Mouse (Mus musculus) left cerebral cortex, postnatal 14 days (tissue): Measurements from ENCODE around the gene Spag8. TPM values are rescaled to one million over a fixed set of nuclear protein-coding genes. Genes with fewer than 3 reads are reported as not detected.

Experiments
- DNase-seq, 2 experiments: peaks; one replicate each; pipeline ENCODE4 v3.0.0; 2021 to 2022; ENCODE audit warnings: low spot score in 2 of 2, mixed read lengths in 1 of 2
- intact Hi-C: fragments of 180-260 bp; cut with DNase I; formaldehyde crosslinking; loops from one replicate; pipeline ENCODE4 v1.15.1; 2025
- long read RNA-seq, 2 experiments: library from polyadenylated mRNA; stranded (forward); transcript quantifications; one replicate each; pipeline ENCODE4 v2.0.0; 2021
- total RNA-seq, 2 experiments: library from RNA; stranded (reverse); gene quantifications; 2 replicates each; pipeline ENCODE4 v1.2.3; 2021

Spag8 gene
- under 1 TPM; 0.68 to 0.75 TPM for total RNA-seq
- long read RNA-seq, experiment 1, partial matches to known transcripts: 0 of 1 reads
- long read RNA-seq, experiment 1, other reads (novel, unspliced or antisense): 1 of 1 reads
- long read RNA-seq, experiment 2: 0 reads

DNA sequence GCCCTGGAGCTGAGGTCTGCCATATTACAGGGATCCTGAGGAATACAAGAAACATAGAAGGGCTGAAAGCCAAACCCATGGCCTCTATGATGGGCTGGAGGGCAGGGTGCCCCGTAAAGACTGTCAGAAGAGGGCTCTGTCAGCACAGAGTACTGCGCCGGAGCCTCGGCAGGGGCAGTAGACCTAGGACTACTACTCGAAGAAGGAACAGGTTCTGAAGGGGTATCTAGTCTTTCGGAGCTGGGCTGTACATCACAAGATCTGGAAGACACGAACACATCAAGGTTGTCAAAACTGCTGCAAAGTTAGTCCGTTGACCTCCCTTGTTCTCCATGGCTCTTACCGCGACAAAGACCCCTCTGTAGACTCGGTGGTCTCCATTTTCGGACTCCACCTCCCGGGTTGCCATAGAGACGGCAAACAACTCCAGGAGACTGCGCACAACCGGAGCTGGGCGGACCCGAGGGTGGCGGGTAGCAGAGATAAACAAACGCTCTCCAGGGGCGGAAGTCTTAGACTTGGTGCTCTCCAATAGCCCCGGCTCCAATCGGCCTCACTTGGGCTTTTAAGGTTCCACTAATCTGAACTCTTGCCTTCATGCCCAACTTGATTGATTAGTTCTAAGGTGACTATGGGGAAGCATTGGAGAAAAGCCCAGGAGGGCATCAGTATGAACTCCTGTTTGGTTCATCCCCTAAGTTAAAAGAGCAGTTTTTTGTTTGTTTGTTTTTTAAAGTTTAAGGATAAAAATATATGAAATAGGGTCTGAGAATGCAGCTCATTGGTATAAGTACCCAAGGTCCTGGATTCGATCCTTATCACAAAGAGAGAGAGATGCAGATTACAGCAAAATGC lies at the start of gene Spag8:
TSS of gene Spag8 (minus strand) at position 434 of the 855 bp plus-strand sequence.
- intact Hi-C loops: no loop called here
- peak in 1 of 2 experiments; percentile 51 for DNase-seq

- intact Hi-C loops: no loop called here
- DNase-seq: no peak
Measured at GRCm38 (mm10) chr4:43700707-43701106, 47.3 kb upstream of the Spag8 start, which contains the start of gene Olfr70. Olfr70 (minus strand) TSS chr4:43700807.

GRCm38 (mm10) chr4:43696561-43696960 lies 43.2 kb upstream of the Spag8 start:
- intact Hi-C loops: no loop called here
- DNase-seq: no peak

DNA sequence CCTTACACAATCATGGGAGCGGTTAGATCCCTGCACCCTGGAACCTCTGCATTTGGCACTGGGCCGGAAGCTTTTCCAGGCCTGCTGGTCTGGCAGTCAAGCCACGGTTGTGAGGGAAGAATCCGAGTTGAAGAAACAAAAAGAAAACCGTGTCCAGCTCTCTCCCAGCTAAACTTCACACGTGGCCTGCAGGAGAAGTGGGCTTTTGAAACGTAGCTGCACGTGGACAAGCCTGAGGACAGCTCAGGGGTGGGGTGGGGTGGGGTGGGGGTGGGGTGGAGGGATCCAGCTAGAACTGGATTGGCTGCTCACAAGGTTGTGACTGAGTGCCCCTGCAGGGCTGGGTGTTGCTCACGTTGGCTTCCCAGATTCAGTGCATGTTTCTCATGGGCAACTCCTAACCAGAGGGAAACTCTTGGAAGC lies 41.9 kb upstream of the Spag8 start:
- intact Hi-C loops: no loop called here

DNA sequence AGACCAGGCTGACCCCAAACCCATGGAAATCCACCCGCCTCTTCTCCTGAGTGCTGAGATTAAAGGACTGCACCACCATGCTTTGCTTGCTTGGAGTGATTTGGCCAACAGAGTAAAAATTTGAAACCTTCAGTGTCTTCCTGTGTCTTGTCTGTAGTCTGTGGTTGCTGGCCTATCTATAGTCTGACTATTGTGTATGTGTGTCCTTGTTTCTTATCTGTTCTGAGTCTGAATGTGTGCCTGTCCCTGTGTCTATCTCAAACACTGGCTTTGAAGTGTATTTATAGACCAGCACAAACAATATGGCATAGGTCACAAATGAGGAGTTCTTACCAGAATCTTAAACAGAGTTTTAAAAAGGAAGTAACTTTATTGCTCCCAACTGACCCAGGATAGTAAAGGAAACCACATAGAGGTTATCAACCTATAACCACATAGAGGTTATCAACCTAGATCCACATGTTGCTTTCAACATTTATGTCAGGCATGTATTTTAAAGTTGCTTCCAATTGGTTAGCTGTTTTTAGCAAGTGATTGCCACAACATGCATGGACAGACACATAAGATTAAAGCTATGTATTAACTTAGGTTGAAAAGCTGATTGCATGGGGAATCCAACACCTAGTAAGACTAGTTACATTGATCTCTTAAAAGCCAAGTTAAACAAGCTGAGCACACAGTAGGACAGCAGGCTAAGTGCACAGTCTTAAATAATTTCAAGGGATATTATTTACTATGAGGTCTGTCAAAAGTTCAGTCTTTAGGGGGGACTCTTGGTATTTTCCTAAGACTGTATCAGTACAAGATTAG lies 41.2 kb upstream of the Spag8 start:
- no peak for DNase-seq
- intact Hi-C loops: no loop called here

More for the DNA sequence above, 41.9 kb upstream of the Spag8 start:
- DNase-seq: no peak

DNA sequence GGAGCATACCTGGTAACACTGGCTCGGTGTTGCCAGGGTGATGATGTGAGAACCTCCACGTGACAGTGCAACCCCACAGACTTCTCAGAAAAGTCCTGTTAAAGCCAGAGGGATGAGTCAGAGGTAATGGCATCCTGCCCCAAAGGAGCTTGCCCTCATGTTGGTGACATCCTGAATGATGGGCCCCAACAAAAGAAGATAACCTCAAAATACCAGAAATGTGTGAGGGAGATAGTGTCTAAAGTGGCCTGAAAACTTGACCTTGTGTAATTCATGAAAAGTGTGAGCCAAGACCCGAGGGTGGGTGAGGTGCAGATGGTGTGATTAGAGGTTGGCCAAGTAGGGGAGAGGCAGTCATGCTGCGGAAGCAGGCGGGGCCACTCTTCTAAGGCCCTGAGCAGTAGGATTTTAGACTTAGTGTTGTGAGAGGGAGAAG lies 40.4 kb upstream of the Spag8 start:
- intact Hi-C loops: no loop called here
- DNase-seq: no peak

GRCm38 (mm10) chr4:43691026-43691425 lies 37.6 kb upstream of the Spag8 start:
- DNase-seq: peak; percentile 28 to 66
- intact Hi-C loops: no loop called here

DNA sequence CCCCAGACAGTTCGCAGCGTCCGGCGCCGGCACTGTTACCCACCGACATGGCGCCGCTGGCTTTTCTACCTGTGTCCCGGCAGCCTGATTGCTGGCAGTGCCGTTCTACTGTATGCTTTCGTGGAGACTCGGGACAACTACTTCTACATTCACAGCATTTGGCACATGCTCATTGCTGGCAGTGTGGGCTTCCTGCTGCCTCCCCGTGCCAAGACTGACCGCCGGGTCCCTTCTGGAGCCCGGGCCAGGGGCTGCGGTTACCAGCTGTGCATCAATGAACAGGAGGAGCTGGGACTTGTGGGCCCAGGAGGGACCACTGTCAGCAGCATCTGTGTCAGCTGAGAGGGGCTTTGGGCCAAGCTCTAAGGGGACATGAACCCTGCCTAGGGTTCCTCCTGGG lies 36.6 kb upstream of the Spag8 start:
- no peak for DNase-seq
- intact Hi-C loops: no loop called here

GRCm38 (mm10) chr4:43679416-43680043 lies 26.1 kb upstream of the Spag8 start:
- no peak for DNase-seq
- intact Hi-C loops: no loop called here

DNA sequence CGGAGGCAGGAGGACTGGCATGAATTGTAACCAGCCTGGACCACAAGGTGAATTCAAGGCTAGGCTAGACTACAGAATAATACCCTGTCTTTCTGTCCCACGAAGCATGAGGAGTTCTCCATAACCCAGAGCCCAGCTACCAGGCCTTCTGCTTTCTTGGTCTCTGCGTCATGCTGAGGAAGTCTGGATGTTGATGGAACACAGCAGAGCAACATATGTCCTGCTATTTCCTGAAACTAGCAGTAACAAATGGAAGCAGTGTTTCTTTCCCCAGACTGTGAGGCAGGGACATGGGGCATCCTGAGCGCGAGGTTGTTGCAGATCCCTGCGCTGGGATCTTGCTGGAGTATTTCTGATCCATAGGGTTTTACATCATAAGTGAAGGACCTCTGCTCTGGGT lies 25.1 kb upstream of the Spag8 start:
- DNase-seq: no peak
- intact Hi-C loops: no loop called here

DNA sequence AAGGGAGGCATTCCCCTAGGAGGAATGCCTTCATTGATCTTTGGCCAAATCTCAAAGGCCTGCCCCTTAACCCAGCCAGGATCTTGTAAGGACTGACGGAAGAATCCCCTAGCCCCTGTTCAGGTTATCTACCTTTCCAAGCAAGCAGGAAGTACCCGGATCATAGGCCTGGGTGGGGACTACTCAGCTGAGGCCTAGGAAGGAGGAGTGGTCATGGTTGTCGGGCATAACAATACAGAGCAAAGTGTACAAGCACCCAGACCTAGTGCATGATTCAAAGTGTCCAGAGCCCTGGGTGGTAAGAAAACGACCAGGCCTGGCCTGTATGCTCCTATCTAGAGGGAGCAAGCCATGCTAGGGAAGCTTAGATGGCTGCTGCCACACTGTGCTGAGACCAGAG lies 22.2 kb upstream of the Spag8 start:
- no peak for DNase-seq
- intact Hi-C loops: no loop called here

DNA sequence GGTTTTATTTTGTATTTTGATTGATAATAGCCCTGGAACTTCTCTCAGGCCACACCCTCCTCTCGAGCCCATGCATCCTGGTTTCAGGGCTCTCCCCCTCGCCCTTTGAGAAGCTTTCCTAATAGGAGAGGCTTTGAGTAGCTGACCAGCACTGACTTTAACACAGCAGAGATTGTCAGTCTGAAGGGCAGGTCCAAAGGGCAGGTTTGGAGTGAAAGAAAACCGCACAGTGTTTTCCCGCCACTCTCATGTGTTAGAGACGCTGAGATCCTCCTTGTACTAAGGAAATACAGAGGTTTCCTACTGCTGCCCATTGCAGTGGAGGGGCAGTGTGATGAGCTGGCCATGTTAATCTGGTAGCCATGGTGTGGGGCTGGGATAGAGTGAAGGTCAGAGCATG lies 21.6 kb upstream of the Spag8 start:
- DNase-seq: no peak
- intact Hi-C loops: no loop called here

DNA sequence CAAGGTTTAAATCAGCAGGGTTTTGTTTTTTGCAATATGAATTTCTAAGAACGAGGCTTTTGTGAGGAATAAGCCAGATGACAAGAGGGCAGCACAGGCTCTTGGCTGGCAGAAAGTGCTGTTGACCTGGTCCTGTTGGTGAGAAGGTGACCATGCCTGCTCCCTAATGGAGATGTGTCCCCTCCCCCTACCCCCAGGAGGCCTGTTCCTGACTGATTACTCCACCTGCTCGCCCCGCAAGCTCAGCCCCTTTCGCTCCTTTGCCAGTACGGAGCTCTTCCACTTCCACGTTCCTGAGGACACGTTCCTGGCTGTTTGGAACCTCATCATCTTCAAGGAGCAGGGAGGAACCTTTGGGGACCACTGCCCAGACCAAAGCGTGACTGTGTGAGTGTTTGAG lies 20.3 kb upstream of the Spag8 start:
- no peak for DNase-seq
- intact Hi-C loops: loop anchor here (2.0 kb wide), 1 partner anchor 37 kb away; the partner anchor contains the start of gene Olfr71

GRCm38 (mm10) chr4:43672070-43672469 lies 18.7 kb upstream of the Spag8 start:
- intact Hi-C loops: loop anchor here (2.0 kb wide), 1 partner anchor 39 kb away; the partner anchor contains the start of gene Olfr71
- peak; percentile 86 to 91 for DNase-seq

- DNase-seq: peak in 1 of 2 experiments; percentile 36
- intact Hi-C loops: no loop called here
Measured at GRCm38 (mm10) chr4:43669428-43669794, 16.0 kb upstream of the Spag8 start.

- peak; percentile 88 to 90 for DNase-seq
- intact Hi-C loops: no loop called here
Measured at GRCm38 (mm10) chr4:43668782-43669427, 15.5 kb upstream of the Spag8 start, which contains the start of the genes Tmem8b and Fam221b. Tmem8b (plus strand) TSS chr4:43668971. Fam221b (minus strand) TSS chr4:43669145.

- peak in 1 of 2 experiments; percentile 31 for DNase-seq
- intact Hi-C loops: loop anchor here (1.0 kb wide), 1 partner anchor 36 kb away; no protein-coding TSS in a partner anchor
Measured at GRCm38 (mm10) chr4:43666412-43666811, 13.0 kb upstream of the Spag8 start.

DNA sequence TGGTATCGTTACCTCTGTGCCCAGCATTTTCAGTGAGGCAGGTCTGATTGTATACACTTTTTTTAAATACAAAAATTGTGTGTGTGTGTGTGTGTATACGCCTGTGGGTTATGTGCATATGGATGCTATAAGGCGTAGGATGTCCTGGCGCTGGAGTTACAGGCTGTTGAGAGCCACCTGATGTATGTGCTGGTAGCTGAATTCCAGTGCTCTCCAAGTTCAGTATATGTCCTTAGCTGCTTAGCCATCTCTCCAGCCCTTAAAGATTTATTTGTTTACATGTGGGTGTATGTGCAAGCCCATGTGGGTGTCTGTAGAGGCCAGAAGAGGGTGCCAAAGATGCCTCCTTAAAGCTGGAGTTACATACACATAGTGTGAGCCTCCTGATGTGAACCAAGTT lies 3.8 kb upstream of the Spag8 start:
- intact Hi-C loops: no loop called here

More for the DNA sequence above, 3.8 kb upstream of the Spag8 start:
- DNase-seq: peak in 1 of 2 experiments; percentile 51
